Mouse (Mus musculus) lung, embryonic 16.5 days (tissue): ENCODE data around the gene Glrx. TPM values are rescaled to one million over a fixed set of nuclear protein-coding genes. Genes with fewer than 3 reads are reported as not detected.

Source experiments
- ATAC-seq: fragments of 200-750 bp; cut with Nextera tagmentation; 2 replicates; pipeline ENCODE4 v1.8.0; 2017; ENCODE audit warnings: low read depth, mild to moderate bottlenecking, moderate library complexity
- H3K27ac ChIP-seq: fragments of 300-500 bp; sonication (generic); 2 replicates; pipeline ENCODE4 v1.5.1; 2014; ENCODE audit warnings: mild to moderate bottlenecking, control low read depth, low read length
- H3K27me3 ChIP-seq: fragments of 300-500 bp; sonication (generic); 2 replicates; pipeline ENCODE4 v1.6.1; 2014; ENCODE audit warnings: low read depth, low read length, mixed read lengths; ENCODE audit not compliant: control insufficient read depth, insufficient read depth
- H3K36me3 ChIP-seq: fragments of 300-500 bp; sonication (generic); 2 replicates; pipeline ENCODE4 v1.6.1; 2014; ENCODE audit warnings: low read length; ENCODE audit not compliant: control insufficient read depth, insufficient read depth
- H3K4me1 ChIP-seq: fragments of 300-500 bp; sonication (generic); replicated peaks from 2 replicates; pipeline ENCODE4 v1.6.1; 2014; ENCODE audit warnings: low read length, mixed read lengths; ENCODE audit not compliant: control insufficient read depth, insufficient read depth
- H3K4me2 ChIP-seq: fragments of 300-500 bp; sonication (generic); 2 replicates; pipeline ENCODE4 v1.6.1; 2014; ENCODE audit warnings: low read depth, low read length, control low read depth
- H3K4me3 ChIP-seq: fragments of 300-500 bp; sonication (generic); 2 replicates; pipeline ENCODE4 v1.5.1; 2014; ENCODE audit warnings: mild to moderate bottlenecking, low read length, control low read depth
- H3K9ac ChIP-seq: fragments of 300-500 bp; sonication (generic); 2 replicates; pipeline ENCODE4 v1.6.1; 2014; ENCODE audit warnings: low read length, control low read depth
- H3K9me3 ChIP-seq: fragments of 300-500 bp; sonication (generic); 2 replicates; pipeline ENCODE4 v1.6.1; 2016; ENCODE audit warnings: low read length; ENCODE audit not compliant: control insufficient read depth
- WGBS: fragments of 180-500 bp; shearing (Covaris S2); extraction: QIAGEN DNeasy Blood & Tissue Kit; methylation state at CpG from one replicate; pipeline ENCODE4 v1.1.7; 2014; 5-methylcytosine and 5-hydroxymethylcytosine counted together
- polyA plus RNA-seq: library from polyadenylated mRNA; unstranded; fragments of >200 nt; fragmentation: Nextera tagmentation; extraction: Ambion mirVana; gene quantifications from 2 replicates; pipeline ENCODE4 v1.2.1, GENCODE M21; 2015

Glrx gene
- polyA plus RNA-seq, 1 experiment from 2014 or later, result 58.0 TPM

GRCm38 (mm10) chr13:75892876-75893275 is 53.2 kb downstream of the Glrx start:
- H3K9ac ChIP-seq, result no peak overlapping the region
- H3K4me3 ChIP-seq, result no peak overlapping the region
- H3K9me3 ChIP-seq, result no peaks in the 10 kb centered on the region
- no peak overlapping the region for H3K27ac ChIP-seq
- H3K27me3 ChIP-seq, result no peaks in the 10 kb centered on the region
- no peaks in the 10 kb centered on the region; the same call in 1 of the 2 replicates for H3K4me1 ChIP-seq
- H3K36me3 ChIP-seq, result peaks cover 12% of the 10 kb centered on the region
- 68% methylated on average over 6 of the region's 6 CpGs for WGBS
- no peak overlapping the region for H3K4me2 ChIP-seq
- no peak for ATAC-seq

Other genes starting within 250 kb of the Glrx start
- gene Ell2, start 133.1 kb upstream of the Glrx start, polyA plus RNA-seq, result 6.7 and 7.5 TPM in 2 replicates
- 19.8 and 24.7 TPM in 2 replicates for gene Rhobtb3, start 104.1 kb downstream of the Glrx start, polyA plus RNA-seq
- 0.48 and 0.74 TPM in 2 replicates for gene Spata9, start 127.3 kb downstream of the Glrx start, polyA plus RNA-seq
- gene Rfesd, start 178.9 kb downstream of the Glrx start, polyA plus RNA-seq, result 17.8 and 18.8 TPM in 2 replicates
- gene Gpr150, start 217.1 kb downstream of the Glrx start, polyA plus RNA-seq, result 0.06 TPM in 1 of 2 replicates, not detected in the other